Mouse (Mus musculus): ENCODE results near the gene Egln3. TPM values are rescaled to one million over a fixed set of nuclear protein-coding genes. Genes with fewer than 3 reads are reported as not detected.

Gene Egln3
- polyA plus RNA-seq (2014; fragmentation: Nextera tagmentation; extraction: Ambion mirVana) = 11.6 TPM in 2 replicates

- Histone ChIP-seq H3K4me1 (replicated peaks; ENCODE audit: control insufficient read depth, insufficient read depth, low read length) (peaks cover 4% of the 10 kb centered on the region), H3K9ac (ENCODE audit: low read depth, low read length) (peak within 1 kb of the TSS; percentile 64), H3K36me3 (ENCODE audit: control insufficient read depth, insufficient read depth, low read length) (no peaks in the 10 kb centered on the region), H3K9me3 (ENCODE audit: control insufficient read depth, low read length) (no peaks in the 10 kb centered on the region), H3K27ac (ENCODE audit: low read depth, low read length) (no peak within 1 kb of the TSS; the same call in 1 of the 2 replicates), H3K27me3 (replicated peaks; ENCODE audit: control insufficient read depth, insufficient read depth, low read length) (peaks cover 8% of the 10 kb centered on the region; the same call in 1 of the 2 replicates), H3K4me3 (ENCODE audit: low read depth, low read length) (peak within 1 kb of the TSS; percentile 70), H3K4me2 (peak within 1 kb of the TSS; percentile 93)
- under 1% methylated on average over 25 of the region's 25 CpGs for WGBS
- ATAC-seq (replicated peaks; ENCODE audit: low FRiP score) = peak; percentile 81
- DNase-seq (ENCODE audit: low spot score) = peak; percentile 89
Measured at GRCm38 (mm10) chr12:54203656-54204045, at the start of gene Egln3. Gene Egln3 (minus strand): TSS chr12:54203860.

GRCm38 (mm10) chr12:54253449-54253848 is 49.8 kb upstream of the Egln3 start:
- H3K27me3 ChIP-seq (replicated peaks; ENCODE audit: control insufficient read depth, insufficient read depth, low read length) = no peaks in the 10 kb centered on the region
- no peak overlapping the region for H3K9ac ChIP-seq (ENCODE audit: low read depth, low read length)
- no peaks in the 10 kb centered on the region for H3K36me3 ChIP-seq (ENCODE audit: control insufficient read depth, insufficient read depth, low read length)
- WGBS = 62% methylated on average over 4 of the region's 4 CpGs
- no peak overlapping the region for H3K4me2 ChIP-seq
- H3K4me1 ChIP-seq (replicated peaks; ENCODE audit: control insufficient read depth, insufficient read depth, low read length) = 0 out of 2 replicates have a peak, but pooled peaks cover 3% of the 10 kb centered on the region
- no peaks in the 10 kb centered on the region for H3K9me3 ChIP-seq (ENCODE audit: control insufficient read depth, low read length)
- H3K27ac ChIP-seq (ENCODE audit: low read depth, low read length) = no peak overlapping the region
- no peak overlapping the region for H3K4me3 ChIP-seq (ENCODE audit: low read depth, low read length)
- DNase-seq (ENCODE audit: low spot score) (no peak), ATAC-seq (replicated peaks; ENCODE audit: low FRiP score) (no peak)

- no peak overlapping the region for H3K9ac ChIP-seq (ENCODE audit: low read depth, low read length)
- ATAC-seq (replicated peaks; ENCODE audit: low FRiP score) (0 out of 2 replicates have a peak, but pooled peaks have one; percentile 39), DNase-seq (ENCODE audit: low spot score) (no peak)
- H3K9me3 ChIP-seq (ENCODE audit: control insufficient read depth, low read length) = no peaks in the 10 kb centered on the region
- 79% methylated on average over 9 of the region's 9 CpGs for WGBS
- H3K4me3 ChIP-seq (ENCODE audit: low read depth, low read length) = no peak overlapping the region
- H3K36me3 ChIP-seq (ENCODE audit: control insufficient read depth, insufficient read depth, low read length) = no peaks in the 10 kb centered on the region
- H3K4me1 ChIP-seq (replicated peaks; ENCODE audit: control insufficient read depth, insufficient read depth, low read length) = 0 out of 2 replicates have a peak, but pooled peaks cover 3% of the 10 kb centered on the region
- H3K27ac ChIP-seq (ENCODE audit: low read depth, low read length) = no peak overlapping the region
- H3K4me2 ChIP-seq = no peak overlapping the region
- no peaks in the 10 kb centered on the region for H3K27me3 ChIP-seq (replicated peaks; ENCODE audit: control insufficient read depth, insufficient read depth, low read length)
Measured at GRCm38 (mm10) chr12:54251942-54252400, 48.3 kb upstream of the Egln3 start.

GRCm38 (mm10) chr12:54247835-54248234 is 44.2 kb upstream of the Egln3 start:
- 84% methylated on average over 7 of the region's 7 CpGs for WGBS
- H3K4me1 ChIP-seq (replicated peaks; ENCODE audit: control insufficient read depth, insufficient read depth, low read length) = no peaks in the 10 kb centered on the region
- H3K27ac ChIP-seq (ENCODE audit: low read depth, low read length) = no peak overlapping the region
- no peak overlapping the region for H3K9ac ChIP-seq (ENCODE audit: low read depth, low read length)
- H3K36me3 ChIP-seq (ENCODE audit: control insufficient read depth, insufficient read depth, low read length) = no peaks in the 10 kb centered on the region
- no peak for ATAC-seq (replicated peaks; ENCODE audit: low FRiP score)
- H3K4me2 ChIP-seq = no peak overlapping the region
- H3K27me3 ChIP-seq (replicated peaks; ENCODE audit: control insufficient read depth, insufficient read depth, low read length) = no peaks in the 10 kb centered on the region
- H3K4me3 ChIP-seq (ENCODE audit: low read depth, low read length) = no peak overlapping the region
- H3K9me3 ChIP-seq (ENCODE audit: control insufficient read depth, low read length) = no peaks in the 10 kb centered on the region
- no peak for DNase-seq (ENCODE audit: low spot score)

GRCm38 (mm10) chr12:54243158-54243557 is 39.5 kb upstream of the Egln3 start:
- H3K9me3 ChIP-seq (ENCODE audit: control insufficient read depth, low read length) = no peaks in the 10 kb centered on the region
- DNase-seq (ENCODE audit: low spot score) (no peak), ATAC-seq (replicated peaks; ENCODE audit: low FRiP score) (no peak)
- no peak overlapping the region for H3K4me2 ChIP-seq
- H3K27me3 ChIP-seq (replicated peaks; ENCODE audit: control insufficient read depth, insufficient read depth, low read length) = no peaks in the 10 kb centered on the region
- H3K4me1 ChIP-seq (replicated peaks; ENCODE audit: control insufficient read depth, insufficient read depth, low read length) = no peaks in the 10 kb centered on the region
- H3K4me3 ChIP-seq (ENCODE audit: low read depth, low read length) = no peak overlapping the region
- H3K36me3 ChIP-seq (ENCODE audit: control insufficient read depth, insufficient read depth, low read length) = no peaks in the 10 kb centered on the region
- H3K9ac ChIP-seq (ENCODE audit: low read depth, low read length) = no peak overlapping the region
- no peak overlapping the region for H3K27ac ChIP-seq (ENCODE audit: low read depth, low read length)
- 83% methylated on average over 5 of the region's 5 CpGs for WGBS

- no peaks in the 10 kb centered on the region for H3K4me1 ChIP-seq (replicated peaks; ENCODE audit: control insufficient read depth, insufficient read depth, low read length)
- H3K27me3 ChIP-seq (replicated peaks; ENCODE audit: control insufficient read depth, insufficient read depth, low read length) = no peaks in the 10 kb centered on the region
- H3K4me2 ChIP-seq = no peak overlapping the region
- no peak overlapping the region for H3K4me3 ChIP-seq (ENCODE audit: low read depth, low read length)
- no peaks in the 10 kb centered on the region for H3K9me3 ChIP-seq (ENCODE audit: control insufficient read depth, low read length)
- 79% methylated on average over 6 of the region's 6 CpGs for WGBS
- H3K36me3 ChIP-seq (ENCODE audit: control insufficient read depth, insufficient read depth, low read length) = no peaks in the 10 kb centered on the region
- no peak overlapping the region for H3K9ac ChIP-seq (ENCODE audit: low read depth, low read length)
- H3K27ac ChIP-seq (ENCODE audit: low read depth, low read length) = no peak overlapping the region
- DNase-seq (ENCODE audit: low spot score) (no peak), ATAC-seq (replicated peaks; ENCODE audit: low FRiP score) (no peak)
Measured at GRCm38 (mm10) chr12:54241976-54242375, 38.3 kb upstream of the Egln3 start.

- H3K4me1 ChIP-seq (replicated peaks; ENCODE audit: control insufficient read depth, insufficient read depth, low read length) = no peaks in the 10 kb centered on the region
- DNase-seq (ENCODE audit: low spot score) (no peak), ATAC-seq (replicated peaks; ENCODE audit: low FRiP score) (no peak)
- no peaks in the 10 kb centered on the region for H3K9me3 ChIP-seq (ENCODE audit: control insufficient read depth, low read length)
- 77% methylated on average over 6 of the region's 6 CpGs for WGBS
- H3K27me3 ChIP-seq (replicated peaks; ENCODE audit: control insufficient read depth, insufficient read depth, low read length) = no peaks in the 10 kb centered on the region
- no peak overlapping the region for H3K4me3 ChIP-seq (ENCODE audit: low read depth, low read length)
- H3K27ac ChIP-seq (ENCODE audit: low read depth, low read length) = no peak overlapping the region
- H3K9ac ChIP-seq (ENCODE audit: low read depth, low read length) = no peak overlapping the region
- H3K36me3 ChIP-seq (ENCODE audit: control insufficient read depth, insufficient read depth, low read length) = no peaks in the 10 kb centered on the region
- no peak overlapping the region for H3K4me2 ChIP-seq
Measured at GRCm38 (mm10) chr12:54233794-54234193, 30.1 kb upstream of the Egln3 start.

- H3K36me3 ChIP-seq (ENCODE audit: control insufficient read depth, insufficient read depth, low read length) = no peaks in the 10 kb centered on the region
- no peak overlapping the region for H3K27ac ChIP-seq (ENCODE audit: low read depth, low read length)
- H3K4me1 ChIP-seq (replicated peaks; ENCODE audit: control insufficient read depth, insufficient read depth, low read length) = no peaks in the 10 kb centered on the region
- no peaks in the 10 kb centered on the region for H3K27me3 ChIP-seq (replicated peaks; ENCODE audit: control insufficient read depth, insufficient read depth, low read length)
- no peak for DNase-seq (ENCODE audit: low spot score)
- H3K4me2 ChIP-seq = no peak overlapping the region
- no peaks in the 10 kb centered on the region for H3K9me3 ChIP-seq (ENCODE audit: control insufficient read depth, low read length)
- H3K4me3 ChIP-seq (ENCODE audit: low read depth, low read length) = no peak overlapping the region
- H3K9ac ChIP-seq (ENCODE audit: low read depth, low read length) = no peak overlapping the region
- ATAC-seq (replicated peaks; ENCODE audit: low FRiP score) = no peak
- WGBS = 84% methylated on average over 7 of the region's 7 CpGs
Measured at GRCm38 (mm10) chr12:54232996-54233603, 29.4 kb upstream of the Egln3 start.

- Histone ChIP-seq H3K4me3 (ENCODE audit: low read depth, low read length) (no peak overlapping the region), H3K36me3 (ENCODE audit: control insufficient read depth, insufficient read depth, low read length) (no peaks in the 10 kb centered on the region), H3K27ac (ENCODE audit: low read depth, low read length) (no peak overlapping the region), H3K4me1 (replicated peaks; ENCODE audit: control insufficient read depth, insufficient read depth, low read length) (no peaks in the 10 kb centered on the region), H3K4me2 (no peak overlapping the region), H3K27me3 (replicated peaks; ENCODE audit: control insufficient read depth, insufficient read depth, low read length) (no peaks in the 10 kb centered on the region), H3K9me3 (ENCODE audit: control insufficient read depth, low read length) (no peaks in the 10 kb centered on the region), H3K9ac (ENCODE audit: low read depth, low read length) (no peak overlapping the region)
- no peak for DNase-seq (ENCODE audit: low spot score)
- 84% methylated on average over 5 of the region's 5 CpGs for WGBS
- no peak for ATAC-seq (replicated peaks; ENCODE audit: low FRiP score)
Measured at GRCm38 (mm10) chr12:54232456-54232855, 28.8 kb upstream of the Egln3 start.
